Mouse (Mus musculus) limb, embryonic 14.5 days (tissue): ENCODE measurements around the gene Plcl2. TPM values are rescaled to one million over a fixed set of nuclear protein-coding genes. Genes with fewer than 3 reads are reported as not detected.

Experiments
- ATAC-seq: fragments of 200-750 bp; cut with Nextera tagmentation; 2 replicates; pipeline ENCODE4 v1.8.0; 2017; ENCODE audit warnings: low read depth, moderate number of reproducible peaks, moderate TSS enrichment; ENCODE audit not compliant: low FRiP score
- DNase-seq: peaks from one replicate; pipeline ENCODE4 v3.0.0-alpha.2; 2015; ENCODE audit warnings: low spot score
- H3K27ac ChIP-seq: fragments of 300-500 bp; sonication (generic); replicated peaks from 2 replicates; pipeline ENCODE4 v1.5.1; 2014; ENCODE audit warnings: low read depth, mild to moderate bottlenecking, low read length, moderate library complexity, mixed read lengths
- H3K27me3 ChIP-seq: fragments of 300-500 bp; sonication (generic); 2 replicates; pipeline ENCODE4 v1.6.1; 2014; ENCODE audit warnings: low read length, mixed read lengths; ENCODE audit not compliant: control insufficient read depth, insufficient read depth
- H3K36me3 ChIP-seq: fragments of 300-500 bp; sonication (generic); 2 replicates; pipeline ENCODE4 v1.6.1; 2014; ENCODE audit warnings: mild to moderate bottlenecking, low read length, moderate library complexity, mixed read lengths; ENCODE audit not compliant: control insufficient read depth, insufficient read depth
- H3K4me1 ChIP-seq: fragments of 300-500 bp; sonication (generic); 2 replicates; pipeline ENCODE4 v1.6.1; 2014; ENCODE audit warnings: antibody characterized with exemption, low read length, mixed read lengths; ENCODE audit not compliant: control insufficient read depth, insufficient read depth
- H3K4me2 ChIP-seq: fragments of 300-500 bp; sonication (generic); replicated peaks from 2 replicates; pipeline ENCODE4 v1.6.1; 2014; ENCODE audit warnings: low read depth, mild to moderate bottlenecking, low read length, moderate library complexity; ENCODE audit not compliant: severe bottlenecking
- H3K4me3 ChIP-seq: fragments of 300-500 bp; sonication (generic); replicated peaks from 2 replicates; pipeline ENCODE4 v1.5.1; 2014; ENCODE audit warnings: low read length
- H3K9ac ChIP-seq: fragments of 300-500 bp; sonication (generic); 2 replicates; pipeline ENCODE4 v1.6.1; 2014; ENCODE audit warnings: mild to moderate bottlenecking, low read depth, low read length, moderate library complexity; ENCODE audit not compliant: severe bottlenecking
- H3K9me3 ChIP-seq: fragments of 300-500 bp; sonication (generic); 2 replicates; pipeline ENCODE4 v1.6.1; 2016; ENCODE audit warnings: low read length; ENCODE audit not compliant: control insufficient read depth
- POLR2A ChIP-seq: fragments of 200-500 bp; IDR thresholded peaks from 2 replicates; pipeline ENCODE4 v1.8.0; 2012; ENCODE audit warnings: inconsistent platforms, mild to moderate bottlenecking, moderate library complexity, borderline replicate concordance; ENCODE audit not compliant: insufficient read depth, insufficient read length; ENCODE audit errors: extremely low read depth
- WGBS: fragments of 180-500 bp; shearing (Covaris S2); extraction: QIAGEN DNeasy Blood & Tissue Kit; methylation state at CpG from one replicate; pipeline ENCODE4 v1.1.7; 2014; 5-methylcytosine and 5-hydroxymethylcytosine counted together
- polyA plus RNA-seq, 2 experiments: library from polyadenylated mRNA; depleted of rRNA in 1 of 2; stranded (reverse) in 1 of 2; unstranded in 1 of 2; fragments of >200 nt; fragmentation: Nextera tagmentation in 1 of 2; extraction: Ambion mirVana in 1 of 2; gene quantifications; 2 replicates each; pipeline versions ENCODE4 v1.2.1 to v1.2.3; 2012 to 2014

Gene Plcl2
- polyA plus RNA-seq, 2 experiments: 4.9 to 6.7 TPM

DNA sequence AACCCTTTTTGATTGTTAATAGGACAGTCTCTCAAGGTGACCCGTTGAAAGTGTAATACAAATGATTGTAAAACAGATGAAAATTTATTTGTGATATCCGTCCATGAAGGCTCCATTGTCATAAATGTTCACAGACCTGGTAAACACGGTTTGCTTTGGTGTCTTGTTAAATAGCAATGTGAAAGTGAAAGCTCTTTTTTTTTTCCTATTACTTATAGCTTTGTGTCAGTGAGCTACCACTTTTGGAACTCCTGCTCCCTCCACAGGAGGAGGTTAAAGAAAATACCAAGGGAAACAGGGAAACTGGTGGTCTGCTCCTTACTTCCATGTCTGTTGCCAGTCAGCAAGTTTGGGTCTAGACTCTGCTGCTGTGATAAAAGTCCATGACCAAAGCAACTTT is 71.2 kb downstream of the Plcl2 start:
- no peak overlapping the region for H3K4me3 ChIP-seq
- H3K27ac ChIP-seq: no peak overlapping the region
- H3K9ac ChIP-seq: no peak overlapping the region
- H3K36me3 ChIP-seq: no peaks in the 10 kb centered on the region
- no peaks in the 10 kb centered on the region for H3K27me3 ChIP-seq
- 79% methylated on average over 3 of the region's 3 CpGs for WGBS
- H3K9me3 ChIP-seq: no peaks in the 10 kb centered on the region
- no peak overlapping the region for H3K4me2 ChIP-seq
- no peak for DNase-seq
- H3K4me1 ChIP-seq: no peaks in the 10 kb centered on the region
- TF ChIP-seq POLR2A: no peak
- no peak for ATAC-seq

DNA sequence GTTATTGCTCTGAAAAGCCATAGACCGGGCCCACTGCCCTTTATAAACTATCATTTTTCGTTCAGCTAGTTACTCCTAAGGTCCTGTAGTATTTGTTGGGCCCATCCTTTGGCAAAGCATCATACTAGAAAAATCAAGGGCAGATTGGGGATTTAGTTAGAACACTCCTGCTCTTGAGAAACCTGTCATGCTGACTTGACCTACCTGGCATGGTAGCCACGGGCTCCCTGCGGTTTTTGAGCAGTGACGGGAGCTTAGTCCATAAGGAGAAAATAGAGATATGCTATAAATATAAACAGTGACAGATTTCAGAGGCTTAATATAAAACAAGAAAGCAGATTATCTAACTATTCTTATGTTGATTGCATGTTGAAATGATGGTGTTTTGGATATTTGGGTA is 77.6 kb downstream of the Plcl2 start:
- Histone ChIP-seq H3K36me3 (no peaks in the 10 kb centered on the region), H3K9me3 (no peaks in the 10 kb centered on the region), H3K27ac (no peak overlapping the region), H3K4me2 (no peak overlapping the region), H3K9ac (no peak overlapping the region), H3K4me1 (no peaks in the 10 kb centered on the region), H3K27me3 (no peaks in the 10 kb centered on the region), H3K4me3 (no peak overlapping the region)
- no peak for ATAC-seq
- TF ChIP-seq POLR2A: no peak
- no peak for DNase-seq
- 91% methylated on average over 5 of the region's 5 CpGs for WGBS

DNA sequence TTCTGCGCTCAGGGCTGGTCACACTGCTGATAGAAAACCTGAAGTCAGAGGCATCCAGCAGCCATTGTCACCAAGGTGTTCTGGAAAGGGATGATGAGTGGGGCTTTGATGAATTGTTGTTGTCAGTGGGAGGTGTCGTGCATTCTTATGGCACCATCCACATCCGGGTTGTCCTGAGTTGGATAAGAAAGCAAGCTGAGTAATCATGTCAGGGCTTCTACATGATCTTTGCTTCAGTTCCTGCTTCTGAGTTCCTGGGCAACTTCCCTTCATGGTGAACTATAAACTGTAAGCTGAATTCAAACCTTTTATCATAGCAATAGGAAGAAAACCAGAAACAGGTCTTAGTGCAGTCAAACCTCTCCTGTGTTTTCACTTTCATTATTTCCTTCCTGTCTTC is 78.7 kb downstream of the Plcl2 start:
- H3K9me3 ChIP-seq: no peaks in the 10 kb centered on the region
- H3K27ac ChIP-seq: no peak overlapping the region
- H3K36me3 ChIP-seq: no peaks in the 10 kb centered on the region
- WGBS: 72% methylated on average over 3 of the region's 3 CpGs
- DNase-seq: no peak
- H3K27me3 ChIP-seq: no peaks in the 10 kb centered on the region
- H3K9ac ChIP-seq: no peak overlapping the region
- TF ChIP-seq POLR2A: no peak
- no peaks in the 10 kb centered on the region for H3K4me1 ChIP-seq
- no peak for ATAC-seq
- H3K4me3 ChIP-seq: no peak overlapping the region
- H3K4me2 ChIP-seq: no peak overlapping the region

DNA sequence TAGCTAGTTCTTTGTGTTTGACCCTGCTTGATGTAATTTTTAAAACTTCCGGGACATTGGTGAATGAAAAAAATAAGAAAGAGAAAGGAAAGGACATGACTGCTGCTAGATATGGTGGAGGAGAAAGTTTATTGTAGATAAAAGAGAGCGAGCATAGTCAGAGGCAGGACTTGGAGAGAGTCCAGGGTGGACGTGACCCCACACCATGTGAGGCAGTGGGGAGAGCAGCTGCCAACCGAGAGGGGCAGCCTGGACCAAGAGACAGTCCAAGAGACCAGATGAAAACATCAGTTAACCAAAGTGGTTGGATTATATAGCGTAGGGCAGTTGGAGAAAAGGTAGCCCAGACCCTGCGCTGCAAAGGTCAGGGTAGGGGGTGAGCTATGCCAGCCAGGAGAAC is 91.0 kb downstream of the Plcl2 start:
- no peak overlapping the region for H3K27ac ChIP-seq
- no peaks in the 10 kb centered on the region for H3K36me3 ChIP-seq
- no peak overlapping the region for H3K4me2 ChIP-seq
- no peak overlapping the region for H3K9ac ChIP-seq
- no peaks in the 10 kb centered on the region for H3K27me3 ChIP-seq
- DNase-seq (no peak), ATAC-seq (no peak)
- no peaks in the 10 kb centered on the region for H3K9me3 ChIP-seq
- no peak overlapping the region for H3K4me3 ChIP-seq
- 68% methylated on average over 6 of the region's 6 CpGs for WGBS
- no peaks in the 10 kb centered on the region for H3K4me1 ChIP-seq
- no peak for TF ChIP-seq POLR2A

DNA sequence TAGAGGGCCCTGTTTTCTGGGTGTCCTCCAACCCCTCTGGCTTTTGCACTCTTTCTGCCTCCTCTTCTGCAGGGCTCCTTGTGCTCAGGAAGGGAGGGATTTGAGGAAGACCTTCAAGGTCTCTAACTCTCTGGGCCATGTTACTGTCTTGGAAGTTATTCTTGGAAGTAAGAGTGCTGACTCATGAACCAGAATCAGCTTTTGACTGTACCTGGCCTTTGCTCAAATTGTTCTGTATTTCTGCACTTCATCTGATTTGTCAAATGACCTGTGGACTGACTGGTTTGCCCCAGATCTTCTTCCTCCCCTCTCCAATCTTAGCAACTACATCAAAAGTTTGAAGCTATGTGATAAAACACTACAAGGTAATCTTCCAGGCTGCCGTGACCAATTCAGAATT is 91.5 kb downstream of the Plcl2 start:
- H3K4me3 ChIP-seq: no peak overlapping the region
- no peak for ATAC-seq
- 89% methylated on average over 1 of the region's 1 CpGs for WGBS

DNA sequence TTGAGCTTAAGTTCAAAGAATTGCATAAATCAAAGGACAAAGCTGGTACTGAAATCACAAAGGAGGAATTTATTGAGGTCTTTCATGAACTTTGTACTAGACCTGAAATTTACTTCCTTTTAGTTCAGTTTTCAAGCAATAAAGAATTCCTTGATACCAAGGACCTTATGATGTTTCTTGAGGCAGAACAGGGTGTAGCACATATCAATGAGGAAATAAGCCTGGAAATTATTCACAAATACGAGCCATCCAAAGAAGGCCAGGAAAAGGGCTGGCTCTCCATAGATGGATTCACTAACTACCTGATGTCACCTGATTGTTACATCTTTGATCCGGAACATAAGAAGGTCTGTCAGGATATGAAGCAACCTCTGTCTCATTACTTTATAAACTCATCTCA is 97.7 kb downstream of the Plcl2 start:
- DNase-seq: no peak
- whole genome bisulfite sequencing: 94% methylated on average over 2 of the region's 2 CpGs
- H3K4me2 ChIP-seq: no peak overlapping the region
- ATAC-seq: no peak
- no peaks in the 10 kb centered on the region for H3K4me1 ChIP-seq
- no peak overlapping the region for H3K4me3 ChIP-seq
- H3K36me3 ChIP-seq: peaks cover 12% of the 10 kb centered on the region; the same call in 1 of the 2 replicates
- no peak overlapping the region for H3K9ac ChIP-seq
- H3K9me3 ChIP-seq: no peaks in the 10 kb centered on the region
- no peaks in the 10 kb centered on the region for H3K27me3 ChIP-seq
- TF ChIP-seq POLR2A: no peak
- no peak overlapping the region for H3K27ac ChIP-seq

More for the DNA sequence above, 91.5 kb downstream of the Plcl2 start:
- no peak for TF ChIP-seq POLR2A
- Histone ChIP-seq H3K4me2 (no peak overlapping the region), H3K27ac (no peak overlapping the region), H3K36me3 (no peaks in the 10 kb centered on the region), H3K9ac (no peak overlapping the region), H3K9me3 (no peaks in the 10 kb centered on the region), H3K27me3 (no peaks in the 10 kb centered on the region), H3K4me1 (no peaks in the 10 kb centered on the region)
- no peak for DNase-seq
